Comparison of ENCODE assay signal across 22 mouse cellular contexts in the genomic region with DNA sequence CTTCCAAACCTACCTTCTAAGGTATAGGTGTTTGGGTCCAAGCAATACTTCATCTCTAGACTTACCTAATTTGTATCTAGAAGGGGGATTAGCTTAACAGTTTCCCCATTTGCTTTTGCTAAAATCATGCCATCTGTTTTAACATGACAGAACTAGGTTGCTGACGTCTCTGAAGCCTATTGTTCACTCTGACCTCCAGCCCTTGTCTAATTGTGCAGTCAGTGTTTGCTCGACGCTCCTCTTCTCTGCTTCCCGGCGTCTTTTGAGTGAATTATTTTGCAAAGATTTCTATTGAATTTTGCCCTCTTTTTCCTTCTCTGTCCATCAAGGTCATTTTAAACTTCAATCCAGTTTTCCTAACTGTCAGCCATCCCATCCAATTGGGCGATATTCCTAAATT.
A peak's percentile ranks its signal among the peaks of the same experiment; 100 is the strongest.
DNase-seq lines count a peak whose midpoint lies in the region; TF ChIP-seq lines count a peak whose summit lies in the region.
"Had no signal": no experiment of that assay in that cellular context is flagged by ENCODE, and none has a peak within 500 bp of the region (broad histone marks: within the 10 kb centered on the region; RNA-seq: fewer than 3 reads in every experiment).

No protein-coding gene starts in this region.

- H3K27me3 ChIP-seq in thymus, adult 2 months (ENCODE audit: control insufficient read depth, insufficient read depth, low read length) = no peaks in the 10 kb centered on the region
- H3K27me3 ChIP-seq: CH12.LX; embryonic facial prominence, embryonic 13.5 days; embryonic facial prominence, embryonic 15.5 days; forebrain, embryonic 12.5 days; Patski had no signal

- no peak overlapping the region for H3K27ac ChIP-seq in thymus, adult 2 months (ENCODE audit: control insufficient read depth, insufficient read depth, low read length)
- H3K27ac ChIP-seq: embryonic facial prominence, embryonic 13.5 days; embryonic facial prominence, embryonic 15.5 days; forebrain, embryonic 10.5 days; forebrain, embryonic 12.5 days had no signal

- TF ChIP-seq CTCF in thymus, adult 2 months (IDR thresholded peaks at IDR 0.05; ENCODE audit: borderline replicate concordance, control insufficient read depth, extremely low read depth, insufficient read depth, low read length, poor library complexity) = no peak

- peaks cover 20% of the 10 kb centered on the region for H3K4me1 ChIP-seq in thymus, adult 2 months (replicated peaks; ENCODE audit: control insufficient read depth, insufficient read depth, low read length)
- H3K4me1 ChIP-seq: forebrain, embryonic 12.5 days had no signal

- TF ChIP-seq POLR2A in thymus, adult 2 months (IDR thresholded peaks at IDR 0.05; ENCODE audit: control insufficient read depth, extremely low read depth, insufficient read depth, low read length, poor library complexity) = no peak

- H3K36me3 ChIP-seq in thymus, adult 2 months (ENCODE audit: control insufficient read depth, insufficient read depth, low read length) = no peaks in the 10 kb centered on the region
- H3K36me3 ChIP-seq: embryonic facial prominence, embryonic 13.5 days; embryonic facial prominence, embryonic 15.5 days; forebrain, embryonic 10.5 days; forebrain, embryonic 12.5 days; G1E had no signal

- peak; percentile 25 for DNase-seq in embryo, embryonic 10 days (ENCODE audit: low spot score)
- DNase-seq in embryo, embryonic 11 days = no peak
- peak; percentile 12 for DNase-seq in testis, postnatal 10 days (ENCODE audit: low spot score)
- no peak for DNase-seq in testis, postnatal 14 days (ENCODE audit: low spot score)
- DNase-seq in retina, postnatal 1 day = peak; percentile 76
- no peak for DNase-seq in thymus, adult 2 months
- DNase-seq: adrenal gland, adult 8-10 months; B cell, adult 2 months; cerebellum, adult 11 months; cerebellum, adult 18-20 months; cerebellum, adult 8-10 months; cerebellum, adult 9-11 months; cerebellum, postnatal 14 days; cerebellum, postnatal 36 days had no signal

- WGBS in thymus, adult 2 months = 95% methylated on average over 6 of the region's 6 CpGs

- H3K4me3 ChIP-seq in thymus, adult 2 months (ENCODE audit: control insufficient read depth, insufficient read depth, low read length) = no peak overlapping the region
- H3K4me3 ChIP-seq: embryonic facial prominence, embryonic 13.5 days; embryonic facial prominence, embryonic 15.5 days; erythroblast, embryonic 14.5 days; forebrain, embryonic 10.5 days; forebrain, embryonic 12.5 days had no signal

Comparison
In these comparisons a context has a peak if more than half of its experiments do, and no peak if none do; other contexts are left out.
1. DNase-seq: peak in embryo, embryonic 10 days (single experiment), testis, postnatal 10 days (single experiment) and retina, postnatal 1 day (single experiment); none in embryo, embryonic 11 days (single experiment), testis, postnatal 14 days (single experiment) and thymus, adult 2 months (single experiment).